Mouse (Mus musculus): ENCODE data around the gene Rp9.

DNA sequence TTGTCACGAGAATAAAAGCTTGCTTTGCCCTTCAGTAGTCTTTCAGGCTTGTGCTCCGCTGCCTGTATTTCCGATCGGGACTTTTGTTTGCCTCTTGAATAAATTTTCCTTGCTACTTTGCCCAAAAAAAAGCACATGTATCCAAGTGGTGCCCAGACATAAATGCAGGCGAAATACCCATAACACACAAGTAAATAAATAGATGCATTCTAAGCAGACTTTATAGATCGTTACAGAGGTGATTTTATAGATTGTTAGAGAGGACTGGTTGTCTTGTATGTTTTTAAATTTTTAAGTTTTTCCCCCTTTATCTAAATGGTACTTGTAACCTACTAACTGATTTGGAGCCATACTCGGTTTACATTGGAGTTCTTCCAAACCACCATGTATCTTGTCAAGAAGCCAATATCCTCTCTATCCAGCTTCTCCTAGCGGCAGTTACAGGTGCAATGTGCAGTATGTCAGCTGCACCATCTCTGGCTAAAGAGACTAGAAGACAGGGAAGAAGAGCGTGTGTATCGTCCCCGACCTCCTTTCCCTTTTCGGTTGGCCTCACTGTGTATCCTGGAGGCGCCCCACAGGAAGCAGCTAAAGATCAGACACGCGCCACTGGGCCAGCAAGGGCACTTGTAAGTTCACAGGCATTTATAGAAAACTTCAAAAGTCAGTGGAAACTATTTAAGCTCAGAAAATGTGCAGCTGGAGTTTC, 39.9 kb downstream of the Rp9 start:
- TF ChIP-seq CTCF (IDR thresholded peaks at IDR 0.05; ENCODE audit: low read depth) (no peak), EP300 (IDR thresholded peaks at IDR 0.05; ENCODE audit: low read depth) (no peak)
